Mouse (Mus musculus) ES-Bruce4 (cell line): ENCODE results near the gene Slc17a1.

Source experiments
- EP300 ChIP-seq: IDR thresholded peaks from 2 replicates; pipeline ENCODE4 v1.6.1; 2011; ENCODE audit warnings: low read depth, low read length; ENCODE audit not compliant: insufficient read depth
- POLR2A ChIP-seq: IDR thresholded peaks from one replicate; pipeline ENCODE4 v1.8.1; 2011; ENCODE audit warnings: low read length; ENCODE audit not compliant: insufficient read depth

DNA sequence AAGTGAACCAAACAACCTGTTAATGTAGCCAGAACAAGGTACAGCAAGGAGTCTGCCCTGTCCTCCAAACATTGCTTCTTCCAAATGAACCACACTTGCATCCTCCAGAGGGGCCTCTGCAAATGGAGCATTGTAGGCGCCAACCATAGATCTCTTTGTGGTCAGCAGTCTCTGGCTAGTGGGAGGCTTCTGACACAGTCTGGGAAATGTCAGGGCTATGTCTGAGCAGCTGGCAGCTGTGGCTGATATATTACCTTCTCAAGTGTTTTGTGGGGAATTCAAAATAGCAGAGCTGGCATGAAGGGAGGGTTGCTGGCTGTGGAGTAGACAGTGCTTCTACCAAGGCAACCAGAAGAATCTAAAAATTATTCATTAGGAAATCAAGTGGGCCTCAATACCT is 48.6 kb downstream of the Slc17a1 start:
- TF ChIP-seq POLR2A = no peak
- no peak for TF ChIP-seq EP300
